30 mouse cellular contexts compared by ENCODE assay signal in the genomic region with DNA sequence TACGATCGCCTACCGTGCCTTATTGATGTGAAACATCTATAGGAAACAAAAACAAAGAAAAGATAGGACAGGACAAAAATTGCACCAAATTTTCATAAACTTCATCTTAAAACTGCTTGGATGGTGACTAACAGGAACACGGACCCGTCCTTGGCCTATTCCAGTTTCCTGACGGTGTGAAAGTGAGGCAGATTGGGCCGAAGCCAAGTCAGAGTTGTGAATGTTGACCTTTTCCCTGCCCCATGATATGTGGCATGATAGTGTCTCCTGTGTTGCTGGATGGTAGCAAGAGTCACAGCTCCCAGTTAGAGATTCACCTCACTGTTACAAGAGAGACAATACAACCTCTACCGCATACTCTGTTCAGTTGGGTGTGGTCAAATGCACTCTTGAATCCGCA.
DNase-seq lines count a peak whose midpoint lies in the region; ATAC-seq lines count a peak whose summit lies in the region.
"Had no signal": no experiment of that assay in that cellular context is flagged by ENCODE, and none has a peak within 500 bp of the region (broad histone marks: within the 10 kb centered on the region; RNA-seq: fewer than 3 reads in every experiment).

No protein-coding gene starts in this region.

- no peaks in the 10 kb centered on the region for H3K9me3 ChIP-seq in liver, embryonic 11.5 days (ENCODE audit: control insufficient read depth, low read length)
- no peaks in the 10 kb centered on the region for H3K9me3 ChIP-seq in liver, embryonic 16.5 days (replicated peaks; ENCODE audit: control insufficient read depth, low read length)
- no peaks in the 10 kb centered on the region for H3K9me3 ChIP-seq in kidney, embryonic 16.5 days (ENCODE audit: low read length)
- H3K9me3 ChIP-seq in forebrain, embryonic 13.5 days (replicated peaks) = no peaks in the 10 kb centered on the region
- H3K9me3 ChIP-seq: embryonic facial prominence, embryonic 12.5 days; forebrain, embryonic 10.5 days; heart, embryonic 12.5 days; lung, embryonic 15.5 days; neural tube, embryonic 12.5 days had no signal

- peak overlapping the region; percentile 25; the same call in 1 of the 2 replicates for H3K27ac ChIP-seq in liver, embryonic 11.5 days (ENCODE audit: low read depth, low read length)
- peak overlapping the region; percentile 90 for H3K27ac ChIP-seq in liver, embryonic 16.5 days (ENCODE audit: low read length)
- no peak overlapping the region for H3K27ac ChIP-seq in kidney, embryonic 16.5 days (ENCODE audit: low read length)
- H3K27ac ChIP-seq in forebrain, embryonic 13.5 days = no peak overlapping the region
- H3K27ac ChIP-seq: embryonic facial prominence, embryonic 12.5 days; forebrain, embryonic 10.5 days; gastrocnemius, adult 2 months; hindbrain, embryonic 14.5 days; lung, embryonic 15.5 days; neural tube, embryonic 12.5 days had no signal

- ATAC-seq in liver, embryonic 11.5 days (replicated peaks; ENCODE audit: low FRiP score) = no peak
- ATAC-seq in liver, embryonic 16.5 days (ENCODE audit: low read depth) = no peak
- no peak for ATAC-seq in kidney, embryonic 16.5 days (ENCODE audit: low FRiP score, low TSS enrichment)
- ATAC-seq in forebrain, embryonic 13.5 days = no peak
- ATAC-seq: forebrain, embryonic 16.5 days; intestine, postnatal 0 days; midbrain, embryonic 16.5 days had no signal

- peaks cover 18% of the 10 kb centered on the region for H3K4me1 ChIP-seq in liver, embryonic 11.5 days (replicated peaks; ENCODE audit: control insufficient read depth, insufficient read depth, low read length)
- H3K4me1 ChIP-seq in liver, embryonic 16.5 days (ENCODE audit: control insufficient read depth, low read depth, low read length) = peaks cover 41% of the 10 kb centered on the region
- H3K4me1 ChIP-seq in kidney, embryonic 16.5 days (ENCODE audit: insufficient read depth, low read length) = peaks cover 4% of the 10 kb centered on the region; the same call in 1 of the 2 replicates
- 0 out of 2 replicates have a peak, but pooled peaks cover 7% of the 10 kb centered on the region for H3K4me1 ChIP-seq in forebrain, embryonic 13.5 days
- H3K4me1 ChIP-seq: embryonic facial prominence, embryonic 12.5 days; lung, embryonic 15.5 days had no signal

- no peaks in the 10 kb centered on the region for H3K27me3 ChIP-seq in liver, embryonic 11.5 days (replicated peaks; ENCODE audit: control insufficient read depth, insufficient read depth, low read length)
- H3K27me3 ChIP-seq in liver, embryonic 16.5 days (ENCODE audit: control insufficient read depth, insufficient read depth, low read depth, low read length) = no peaks in the 10 kb centered on the region
- no peaks in the 10 kb centered on the region for H3K27me3 ChIP-seq in kidney, embryonic 16.5 days (ENCODE audit: insufficient read depth, low read length)
- no peaks in the 10 kb centered on the region for H3K27me3 ChIP-seq in forebrain, embryonic 13.5 days
- H3K27me3 ChIP-seq: embryonic facial prominence, embryonic 12.5 days; heart, embryonic 12.5 days; lung, embryonic 15.5 days; neural tube, embryonic 12.5 days had no signal

- no peaks in the 10 kb centered on the region for H3K36me3 ChIP-seq in liver, embryonic 11.5 days (ENCODE audit: control insufficient read depth, insufficient read depth, low read length)
- H3K36me3 ChIP-seq in liver, embryonic 16.5 days (ENCODE audit: control insufficient read depth, insufficient read depth) = no peaks in the 10 kb centered on the region
- H3K36me3 ChIP-seq in kidney, embryonic 16.5 days (ENCODE audit: insufficient read depth, low read length) = no peaks in the 10 kb centered on the region
- no peaks in the 10 kb centered on the region for H3K36me3 ChIP-seq in forebrain, embryonic 13.5 days (ENCODE audit: poor library complexity, severe bottlenecking)
- H3K36me3 ChIP-seq: embryonic facial prominence, embryonic 12.5 days; forebrain, embryonic 10.5 days; heart, embryonic 12.5 days; lung, embryonic 15.5 days; neural tube, embryonic 12.5 days had no signal

- H3K9ac ChIP-seq in liver, embryonic 11.5 days (ENCODE audit: low read depth, low read length) = no peak overlapping the region
- H3K9ac ChIP-seq in liver, embryonic 16.5 days (ENCODE audit: low read depth, low read length) = no peak overlapping the region
- H3K9ac ChIP-seq in kidney, embryonic 16.5 days (replicated peaks; ENCODE audit: low read length) = no peak overlapping the region
- H3K9ac ChIP-seq in forebrain, embryonic 13.5 days = no peak overlapping the region
- H3K9ac ChIP-seq: embryonic facial prominence, embryonic 12.5 days; heart, embryonic 12.5 days; hindbrain, embryonic 14.5 days; lung, embryonic 15.5 days; neural tube, embryonic 12.5 days had no signal

- no peak overlapping the region for H3K4me3 ChIP-seq in liver, embryonic 11.5 days (ENCODE audit: low read depth, low read length)
- no peak overlapping the region for H3K4me3 ChIP-seq in liver, embryonic 16.5 days (ENCODE audit: low read depth, low read length)
- H3K4me3 ChIP-seq in kidney, embryonic 16.5 days (ENCODE audit: low read length) = no peak overlapping the region
- H3K4me3 ChIP-seq in forebrain, embryonic 13.5 days = no peak overlapping the region
- H3K4me3 ChIP-seq: embryonic facial prominence, embryonic 12.5 days; forebrain, embryonic 10.5 days; gastrocnemius, adult 2 months; heart, embryonic 12.5 days; lung, embryonic 15.5 days; neural tube, embryonic 12.5 days had no signal

- peak overlapping the region; percentile 17; the same call in 1 of the 2 replicates for H3K4me2 ChIP-seq in liver, embryonic 11.5 days
- H3K4me2 ChIP-seq in liver, embryonic 16.5 days (ENCODE audit: low read depth, low read length) = peak overlapping the region; percentile 30
- H3K4me2 ChIP-seq in kidney, embryonic 16.5 days (replicated peaks; ENCODE audit: low read depth, low read length) = no peak overlapping the region
- H3K4me2 ChIP-seq in forebrain, embryonic 13.5 days = no peak overlapping the region
- H3K4me2 ChIP-seq: embryonic facial prominence, embryonic 12.5 days; heart, embryonic 12.5 days; hindbrain, embryonic 14.5 days; lung, embryonic 15.5 days; midbrain, embryonic 11.5 days; neural tube, embryonic 12.5 days had no signal

- 90% methylated on average over 9 of the region's 9 CpGs for WGBS in liver, embryonic 11.5 days
- WGBS in liver, embryonic 16.5 days (ENCODE audit: insufficient replicate concordance) = 86% methylated on average over 9 of the region's 9 CpGs
- 87% methylated on average over 9 of the region's 9 CpGs for WGBS in kidney, embryonic 16.5 days
- WGBS in forebrain, embryonic 13.5 days = 98% methylated on average over 9 of the region's 9 CpGs

- DNase-seq in adrenal gland, adult 18-20 months (ENCODE audit: low spot score in 2 of 2) = peak; percentile 30 to 46
- DNase-seq in adrenal gland, adult 8-10 months = peak; percentile 35
- no peak for DNase-seq in liver, embryonic 11.5 days (ENCODE audit: low spot score)
- no peak for DNase-seq in B cell, adult 2 months
- DNase-seq: cerebellum, adult 11 months; cerebellum, adult 9-10 months; cerebellum, postnatal 36 days; gastrocnemius, adult 2 months; gastrocnemius, postnatal 36 days; heart, adult 18-20 months; kidney, adult 9 months; kidney, postnatal 14 days; left cerebral cortex, postnatal 4 days; right cerebral cortex, adult 18-20 months; spleen, adult 18-20 months; thymus, adult 18-20 months; thymus, postnatal 36 days had no signal

Comparison
In these comparisons a context has a peak if more than half of its experiments do, and no peak if none do; other contexts are left out.
1. DNase-seq: peak in adrenal gland, adult 18-20 months (2 of 2) and adrenal gland, adult 8-10 months (single experiment); none in liver, embryonic 11.5 days (single experiment) and B cell, adult 2 months (0 of 2).
2. H3K27ac ChIP-seq: peak in liver, embryonic 11.5 days (single experiment) and liver, embryonic 16.5 days (single experiment); none in kidney, embryonic 16.5 days (single experiment) and forebrain, embryonic 13.5 days (single experiment).
3. H3K4me2 ChIP-seq: peak in liver, embryonic 11.5 days (single experiment) and liver, embryonic 16.5 days (single experiment); none in kidney, embryonic 16.5 days (single experiment) and forebrain, embryonic 13.5 days (single experiment).